Mouse (Mus musculus) lung, embryonic 16.5 days (tissue): ENCODE results near the gene Spag8. TPM values are rescaled to one million over a fixed set of nuclear protein-coding genes. Genes with fewer than 3 reads are reported as not detected.
A peak's percentile ranks its signal among the peaks of the same experiment; 100 is the strongest.

ENCODE experiments used
- ATAC-seq: fragments of 200-750 bp; cut with Nextera tagmentation; 2 replicates; pipeline ENCODE4 v1.8.0; 2017; ENCODE audit warnings: low read depth, mild to moderate bottlenecking, moderate library complexity
- H3K27ac ChIP-seq: fragments of 300-500 bp; sonication (generic); 2 replicates; pipeline ENCODE4 v1.5.1; 2014; ENCODE audit warnings: mild to moderate bottlenecking, control low read depth, low read length
- H3K27me3 ChIP-seq: fragments of 300-500 bp; sonication (generic); 2 replicates; pipeline ENCODE4 v1.6.1; 2014; ENCODE audit warnings: low read depth, low read length, mixed read lengths; ENCODE audit not compliant: control insufficient read depth, insufficient read depth
- H3K36me3 ChIP-seq: fragments of 300-500 bp; sonication (generic); 2 replicates; pipeline ENCODE4 v1.6.1; 2014; ENCODE audit warnings: low read length; ENCODE audit not compliant: control insufficient read depth, insufficient read depth
- H3K4me1 ChIP-seq: fragments of 300-500 bp; sonication (generic); replicated peaks from 2 replicates; pipeline ENCODE4 v1.6.1; 2014; ENCODE audit warnings: low read length, mixed read lengths; ENCODE audit not compliant: control insufficient read depth, insufficient read depth
- H3K4me2 ChIP-seq: fragments of 300-500 bp; sonication (generic); 2 replicates; pipeline ENCODE4 v1.6.1; 2014; ENCODE audit warnings: low read depth, low read length, control low read depth
- H3K4me3 ChIP-seq: fragments of 300-500 bp; sonication (generic); 2 replicates; pipeline ENCODE4 v1.5.1; 2014; ENCODE audit warnings: mild to moderate bottlenecking, low read length, control low read depth
- H3K9ac ChIP-seq: fragments of 300-500 bp; sonication (generic); 2 replicates; pipeline ENCODE4 v1.6.1; 2014; ENCODE audit warnings: low read length, control low read depth
- H3K9me3 ChIP-seq: fragments of 300-500 bp; sonication (generic); 2 replicates; pipeline ENCODE4 v1.6.1; 2016; ENCODE audit warnings: low read length; ENCODE audit not compliant: control insufficient read depth
- WGBS: fragments of 180-500 bp; shearing (Covaris S2); extraction: QIAGEN DNeasy Blood & Tissue Kit; methylation state at CpG from one replicate; pipeline ENCODE4 v1.1.7; 2014; 5-methylcytosine and 5-hydroxymethylcytosine counted together
- microRNA-seq: library from miRNA; unstranded; fragments of <30 nt; microRNA quantifications from one replicate; pipeline ENCODE4, GENCODE M21; 2016
- polyA plus RNA-seq: library from polyadenylated mRNA; unstranded; fragments of >200 nt; fragmentation: Nextera tagmentation; extraction: Ambion mirVana; gene quantifications from 2 replicates; pipeline ENCODE4 v1.2.1, GENCODE M21; 2015

The Spag8 gene
- polyA plus RNA-seq, 1 experiment from 2014 or later = 9.0 TPM

GRCm38 (mm10) chr4:43613060-43613730, 40.2 kb downstream of the Spag8 start:
- H3K9me3 ChIP-seq = no peaks in the 10 kb centered on the region
- ATAC-seq = peak; percentile 59; the same call in 1 of the 2 replicates
- no peak overlapping the region for H3K27ac ChIP-seq
- H3K4me1 ChIP-seq = no peaks in the 10 kb centered on the region
- no peak overlapping the region for H3K4me3 ChIP-seq
- no peaks in the 10 kb centered on the region for H3K27me3 ChIP-seq
- H3K9ac ChIP-seq = no peak overlapping the region
- WGBS = 38% methylated on average over 3 of the region's 3 CpGs
- H3K36me3 ChIP-seq = no peaks in the 10 kb centered on the region
- H3K4me2 ChIP-seq = no peak overlapping the region

DNA sequence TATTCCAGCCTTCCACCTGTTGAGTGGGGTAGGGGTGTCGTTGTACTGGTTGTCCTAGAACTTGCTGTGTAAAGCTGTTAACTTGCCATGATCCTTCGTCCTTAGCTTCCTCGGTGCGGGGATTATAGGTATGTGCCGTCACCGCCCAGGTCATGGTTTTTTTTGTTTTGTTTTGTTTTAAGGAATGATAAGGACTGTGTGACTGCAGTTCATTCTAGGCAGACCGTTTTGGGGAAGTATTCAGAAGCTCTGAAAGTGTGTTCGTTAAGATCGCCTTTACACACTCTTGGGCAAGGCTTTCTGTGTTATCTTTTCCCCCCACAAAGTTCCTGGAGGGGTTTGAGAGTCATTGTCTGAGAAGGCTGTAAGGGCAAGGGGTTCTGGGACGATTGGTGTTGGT, 40.9 kb downstream of the Spag8 start:
- Histone ChIP-seq H3K4me3 (no peak overlapping the region), H3K4me2 (no peak overlapping the region), H3K4me1 (no peaks in the 10 kb centered on the region), H3K9ac (no peak overlapping the region), H3K27me3 (no peaks in the 10 kb centered on the region), H3K36me3 (no peaks in the 10 kb centered on the region), H3K27ac (no peak overlapping the region), H3K9me3 (no peaks in the 10 kb centered on the region)
- ATAC-seq = no peak
- WGBS = 50% methylated on average over 10 of the region's 10 CpGs

DNA sequence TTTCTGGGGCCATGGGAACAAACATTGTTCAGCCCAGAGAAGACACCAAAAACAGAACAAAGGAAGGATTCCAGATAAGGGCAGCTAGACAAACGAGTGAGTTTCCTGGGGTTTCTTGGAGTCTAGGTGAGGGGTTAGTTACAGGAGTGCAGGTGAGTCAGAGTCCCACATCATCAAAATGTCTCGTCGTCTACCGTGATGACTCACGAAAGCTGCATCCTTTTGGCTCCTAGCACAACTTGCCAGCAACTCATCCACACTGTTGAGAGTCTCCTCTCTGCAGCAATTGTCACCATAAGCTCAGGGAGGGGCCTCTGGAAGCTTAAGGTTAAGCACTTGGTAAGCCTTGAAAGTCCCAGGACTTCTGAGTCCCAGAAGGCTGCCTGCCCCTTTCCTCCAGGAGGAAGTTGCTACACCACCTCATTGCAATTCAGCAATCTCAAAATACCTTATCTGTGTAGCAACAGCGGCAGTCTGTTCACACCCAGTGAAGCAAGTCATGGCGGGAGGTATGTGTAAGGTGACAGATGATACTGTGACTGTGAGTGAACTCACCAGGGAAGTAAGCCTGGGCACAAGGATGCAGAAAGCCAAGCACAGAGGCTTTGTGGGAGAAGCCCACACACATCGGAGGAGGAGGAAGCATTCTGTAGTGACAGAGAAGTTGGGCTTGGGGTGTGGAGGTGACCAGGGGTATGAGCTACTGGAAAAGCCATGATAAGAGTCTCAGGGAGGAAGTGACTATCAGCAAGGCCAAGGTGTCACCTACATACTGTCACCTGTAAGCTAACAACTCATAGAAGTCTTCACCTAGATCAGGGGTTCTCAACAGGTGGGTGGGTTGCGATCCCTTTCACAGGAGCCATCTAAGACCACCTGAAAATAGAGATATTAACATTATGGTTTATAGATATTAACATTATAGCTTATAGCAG, 48.4 kb downstream of the Spag8 start:
- ATAC-seq = no peak
- Histone ChIP-seq H3K4me1 (no peaks in the 10 kb centered on the region), H3K4me2 (no peak overlapping the region), H3K9ac (peak overlapping the region; percentile 18; the same call in 1 of the 2 replicates), H3K36me3 (no peaks in the 10 kb centered on the region), H3K27me3 (no peaks in the 10 kb centered on the region; the same call in 1 of the 2 replicates), H3K27ac (no peak overlapping the region), H3K9me3 (no peaks in the 10 kb centered on the region), H3K4me3 (no peak overlapping the region)
- WGBS = 51% methylated on average over 9 of the region's 9 CpGs

DNA sequence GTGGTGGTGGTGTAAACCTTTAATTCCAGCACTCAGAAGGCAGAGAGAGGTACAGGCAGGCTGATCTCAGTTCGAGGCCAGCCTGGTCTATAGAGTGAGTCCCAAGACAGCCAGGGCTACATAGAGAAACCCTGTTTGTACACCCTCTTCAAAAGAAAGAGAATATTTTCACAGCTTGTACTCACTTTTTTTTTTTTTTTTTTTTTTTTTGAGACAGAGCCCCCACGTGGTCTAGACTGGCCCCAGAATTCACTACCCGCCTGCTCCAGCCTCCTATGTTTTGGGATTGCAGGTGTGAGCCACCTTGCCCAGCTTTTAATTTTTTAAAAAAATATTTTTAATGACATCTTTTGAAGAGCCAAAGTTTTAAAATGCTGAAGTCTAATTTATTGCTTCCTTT, 49.3 kb downstream of the Spag8 start:
- no peak overlapping the region for H3K27ac ChIP-seq
- H3K4me1 ChIP-seq = no peaks in the 10 kb centered on the region
- H3K9ac ChIP-seq = no peak overlapping the region
- H3K4me3 ChIP-seq = no peak overlapping the region
- no peaks in the 10 kb centered on the region; the same call in 1 of the 2 replicates for H3K27me3 ChIP-seq
- no peak overlapping the region for H3K4me2 ChIP-seq
- no peaks in the 10 kb centered on the region for H3K9me3 ChIP-seq
- H3K36me3 ChIP-seq = no peaks in the 10 kb centered on the region
- no peak for ATAC-seq
- WGBS = 36% methylated on average over 3 of the region's 3 CpGs

Small RNA genes lying within 50 kb of the gene (microRNA-seq; reads per million reads assigned to microRNA genes)
- 0.59 reads per million for gene Gm25262

Other genes with a start within 250 kb of the Spag8 start
- 0.87 and 1.4 TPM in 2 replicates for gene Fam166b, start 224.5 kb downstream of the Spag8 start, polyA plus RNA-seq
- gene Tesk1, start 211.7 kb downstream of the Spag8 start, polyA plus RNA-seq = 2.2 and 3.4 TPM in 2 replicates
- 2.0 and 3.0 TPM in 2 replicates for gene Cd72, start 199.0 kb downstream of the Spag8 start, polyA plus RNA-seq
- gene Sit1, start 169.9 kb downstream of the Spag8 start, polyA plus RNA-seq = 0.25 and 0.74 TPM in 2 replicates
- 73.7 and 73.8 TPM in 2 replicates for gene Ccdc107, start 160.7 kb downstream of the Spag8 start, polyA plus RNA-seq
- gene Arhgef39, start 153.9 kb downstream of the Spag8 start, polyA plus RNA-seq = 47.7 and 56.1 TPM in 2 replicates
- gene Car9, start 146.6 kb downstream of the Spag8 start, polyA plus RNA-seq = 5.5 and 6.4 TPM in 2 replicates
- 203 and 218 TPM in 2 replicates for gene Tpm2, start 129.8 kb downstream of the Spag8 start, polyA plus RNA-seq
- 69.5 and 70.9 TPM in 2 replicates for gene Creb3, start 91.3 kb downstream of the Spag8 start, polyA plus RNA-seq
- 68.7 and 84.9 TPM in 2 replicates for gene Tln1, start 90.9 kb downstream of the Spag8 start, polyA plus RNA-seq
- gene Rgp1, start 74.9 kb downstream of the Spag8 start, polyA plus RNA-seq = 23.1 and 25.0 TPM in 2 replicates
- gene Gba2, start 74.7 kb downstream of the Spag8 start, polyA plus RNA-seq = 21.0 and 21.3 TPM in 2 replicates
- gene Msmp, start 69.1 kb downstream of the Spag8 start, polyA plus RNA-seq = 0.38 and 1.1 TPM in 2 replicates
- 11.1 and 11.6 TPM in 2 replicates for gene Npr2, start 21.7 kb downstream of the Spag8 start, polyA plus RNA-seq
- gene Hint2, start 2.9 kb upstream of the Spag8 start, polyA plus RNA-seq = 120 and 127 TPM in 2 replicates
- gene Tmem8b, start 15.4 kb upstream of the Spag8 start, polyA plus RNA-seq = 4.8 and 5.4 TPM in 2 replicates
- gene Fam221b, start 15.6 kb upstream of the Spag8 start, polyA plus RNA-seq = 2.2 and 2.8 TPM in 2 replicates
- not detected in 2 replicates for gene Olfr70, start 47.2 kb upstream of the Spag8 start, polyA plus RNA-seq
- gene Olfr71, start 56.7 kb upstream of the Spag8 start, polyA plus RNA-seq = 0.08 and 0.16 TPM in 2 replicates
- gene Hrct1, start 73.6 kb upstream of the Spag8 start, polyA plus RNA-seq = 2.0 and 2.9 TPM in 2 replicates
- 1.2 and 2.1 TPM in 2 replicates for gene Spaar, start 76.4 kb upstream of the Spag8 start, polyA plus RNA-seq
- gene Olfr159, start 117.4 kb upstream of the Spag8 start, polyA plus RNA-seq = not detected in 2 replicates
- gene Olfr156, start 170.3 kb upstream of the Spag8 start, polyA plus RNA-seq = not detected in 2 replicates
- not detected in 2 replicates for gene Olfr157, start 186.6 kb upstream of the Spag8 start, polyA plus RNA-seq
- gene Olfr155, start 198.0 kb upstream of the Spag8 start, polyA plus RNA-seq = not detected in 2 replicates
- 24.1 and 25.2 TPM in 2 replicates for gene Reck, start 221.9 kb upstream of the Spag8 start, polyA plus RNA-seq